Comparison of ENCODE assay signal across 9 mouse cellular contexts in genomic region chr9:21148427-21148826, GRCm38 (mm10). TPM values are rescaled to one million over a fixed set of nuclear protein-coding genes. Genes with fewer than 3 reads are reported as not detected.
DNase-seq lines count a peak whose midpoint lies in the region; ATAC-seq lines count a peak whose summit lies in the region.
"Had no signal": no experiment of that assay in that cellular context is flagged by ENCODE, and none has a peak within 500 bp of the region (broad histone marks: within the 10 kb centered on the region; RNA-seq: fewer than 3 reads in every experiment).

No protein-coding gene starts in this region.

- no peaks in the 10 kb centered on the region for H3K27me3 ChIP-seq in megakaryocyte, embryonic 14.5 days (replicated peaks)
- peaks cover 5% of the 10 kb centered on the region; the same call in 1 of the 2 replicates for H3K27me3 ChIP-seq in forebrain, embryonic 13.5 days
- H3K27me3 ChIP-seq in limb, embryonic 15.5 days, result no peaks in the 10 kb centered on the region
- H3K27me3 ChIP-seq in stomach, embryonic 16.5 days (ENCODE audit: control insufficient read depth, insufficient read depth, low read length), result no peaks in the 10 kb centered on the region

- ATAC-seq in megakaryocyte, adult 5-6 weeks (ENCODE audit: poor library complexity, severe bottlenecking), result no peak
- ATAC-seq in forebrain, embryonic 13.5 days, result no peak
- no peak for ATAC-seq in limb, embryonic 15.5 days (ENCODE audit: insufficient number of reproducible peaks, low FRiP score, low TSS enrichment, low read depth)
- no peak for ATAC-seq in stomach, embryonic 16.5 days (ENCODE audit: insufficient read depth, low FRiP score)

- H3K4me1 ChIP-seq in megakaryocyte, embryonic 14.5 days, result peaks cover 68% of the 10 kb centered on the region
- H3K4me1 ChIP-seq in forebrain, embryonic 13.5 days, result peaks cover 39% of the 10 kb centered on the region
- H3K4me1 ChIP-seq in limb, embryonic 15.5 days, result peaks cover 49% of the 10 kb centered on the region
- peaks cover 41% of the 10 kb centered on the region for H3K4me1 ChIP-seq in stomach, embryonic 16.5 days (ENCODE audit: control insufficient read depth, insufficient read depth, low read length)

- no peaks in the 10 kb centered on the region for H3K9me3 ChIP-seq in megakaryocyte, embryonic 14.5 days
- H3K9me3 ChIP-seq in forebrain, embryonic 13.5 days (replicated peaks), result no peaks in the 10 kb centered on the region
- H3K9me3 ChIP-seq in limb, embryonic 15.5 days, result no peaks in the 10 kb centered on the region
- no peaks in the 10 kb centered on the region for H3K9me3 ChIP-seq in stomach, embryonic 16.5 days (replicated peaks; ENCODE audit: control insufficient read depth, low read length)

- peak overlapping the region; percentile 94 for H3K4me2 ChIP-seq in forebrain, embryonic 13.5 days
- peak overlapping the region; percentile 73 for H3K4me2 ChIP-seq in limb, embryonic 15.5 days
- H3K4me2 ChIP-seq in stomach, embryonic 16.5 days (ENCODE audit: low read depth, low read length), result peak overlapping the region; percentile 99

- H3K36me3 ChIP-seq in megakaryocyte, embryonic 14.5 days (replicated peaks; ENCODE audit: low read length), result peaks cover 49% of the 10 kb centered on the region
- peaks cover 40% of the 10 kb centered on the region for H3K36me3 ChIP-seq in forebrain, embryonic 13.5 days (ENCODE audit: poor library complexity, severe bottlenecking)
- peaks cover 37% of the 10 kb centered on the region for H3K36me3 ChIP-seq in limb, embryonic 15.5 days
- peaks cover 11% of the 10 kb centered on the region for H3K36me3 ChIP-seq in stomach, embryonic 16.5 days (ENCODE audit: control insufficient read depth, insufficient read depth, low read length)

- H3K4me3 ChIP-seq in megakaryocyte, embryonic 14.5 days (replicated peaks), result peak overlapping the region; percentile 100
- peak overlapping the region; percentile 91 for H3K4me3 ChIP-seq in forebrain, embryonic 13.5 days
- H3K4me3 ChIP-seq in limb, embryonic 15.5 days, result peak overlapping the region; percentile 83
- H3K4me3 ChIP-seq in stomach, embryonic 16.5 days (replicated peaks; ENCODE audit: low read length), result peak overlapping the region; percentile 97

- H3K27ac ChIP-seq in forebrain, embryonic 13.5 days, result no peak overlapping the region
- H3K27ac ChIP-seq in limb, embryonic 15.5 days, result no peak overlapping the region
- no peak overlapping the region; the same call in 1 of the 2 replicates for H3K27ac ChIP-seq in stomach, embryonic 16.5 days (ENCODE audit: low read length)

- peak overlapping the region; percentile 88 for H3K9ac ChIP-seq in forebrain, embryonic 13.5 days
- H3K9ac ChIP-seq in limb, embryonic 15.5 days, result no peak overlapping the region; the same call in 1 of the 2 replicates
- peak overlapping the region; percentile 93 for H3K9ac ChIP-seq in stomach, embryonic 16.5 days (ENCODE audit: low read length)

- DNase-seq in urinary bladder, adult 18-20 months (ENCODE audit: low spot score in 2 of 2), result no peak
- DNase-seq in adrenal gland, adult 2 months, result no peak
- DNase-seq in right cerebral cortex, postnatal 25 days, result no peak
- DNase-seq: embryo, embryonic 11 days had no signal

RNA-seq across cellular contexts. Expression of gene Cdc37, which starts 1.4 kb away (rescaled TPM):
- 62.5 and 150 TPM in 2 replicates for polyA plus RNA-seq in megakaryocyte, embryonic 14.5 days (2012; ENCODE audit: insufficient read depth, low replicate concordance)
- 39.6 and 49.0 TPM in 2 replicates for total RNA-seq in megakaryocyte, adult 5-6 weeks (2015)
- total RNA-seq in megakaryocyte, adult 5-6 weeks (2017), result 149 and 165 TPM in 2 replicates
- polyA plus RNA-seq in forebrain, embryonic 13.5 days (2015; fragmentation: Nextera tagmentation; extraction: Ambion mirVana), result 229 and 232 TPM in 2 replicates
- 298 and 326 TPM in 2 replicates for polyA plus RNA-seq in limb, embryonic 15.5 days (2015; fragmentation: Nextera tagmentation; extraction: Ambion mirVana)
- 250 TPM in 2 replicates for polyA plus RNA-seq in stomach, embryonic 16.5 days (2015; fragmentation: Nextera tagmentation; extraction: Ambion mirVana)
- total RNA-seq in adrenal gland, adult 2 months (2021), result 100 to 1,000 TPM; 179 to 202 TPM
- 58.3 and 59.0 TPM in 2 replicates for polyA plus RNA-seq in adrenal gland, adult 2 months (2012; rRNA removed)

RNA-seq across cellular contexts. Expression of gene Pde4a, which starts 17.1 kb away (rescaled TPM):
- polyA plus RNA-seq in megakaryocyte, embryonic 14.5 days (2012; ENCODE audit: insufficient read depth, low replicate concordance), result 8.2 and 26.2 TPM in 2 replicates
- 6.8 and 7.3 TPM in 2 replicates for total RNA-seq in megakaryocyte, adult 5-6 weeks (2015)
- total RNA-seq in megakaryocyte, adult 5-6 weeks (2017), result 3.0 and 3.9 TPM in 2 replicates
- 15.7 TPM in 2 replicates for polyA plus RNA-seq in forebrain, embryonic 13.5 days (2015; fragmentation: Nextera tagmentation; extraction: Ambion mirVana)
- polyA plus RNA-seq in limb, embryonic 15.5 days (2015; fragmentation: Nextera tagmentation; extraction: Ambion mirVana), result 6.1 and 6.4 TPM in 2 replicates
- polyA plus RNA-seq in stomach, embryonic 16.5 days (2015; fragmentation: Nextera tagmentation; extraction: Ambion mirVana), result 4.7 TPM in 2 replicates
- 10 to 100 TPM in 1 of 2 experiments, 1 to 10 TPM in 1; 8.8 to 17.7 TPM for total RNA-seq in adrenal gland, adult 2 months (2021)
- 13.2 and 15.6 TPM in 2 replicates for polyA plus RNA-seq in adrenal gland, adult 2 months (2012; rRNA removed)

RNA-seq across cellular contexts. Expression of gene Tyk2, which starts 17.4 kb away (rescaled TPM):
- polyA plus RNA-seq in megakaryocyte, embryonic 14.5 days (2012; ENCODE audit: insufficient read depth, low replicate concordance), result 15.5 and 17.9 TPM in 2 replicates
- 24.9 and 30.9 TPM in 2 replicates for total RNA-seq in megakaryocyte, adult 5-6 weeks (2015)
- 33.5 and 37.0 TPM in 2 replicates for total RNA-seq in megakaryocyte, adult 5-6 weeks (2017)
- 9.1 and 11.3 TPM in 2 replicates for polyA plus RNA-seq in forebrain, embryonic 13.5 days (2015; fragmentation: Nextera tagmentation; extraction: Ambion mirVana)
- 13.1 and 13.2 TPM in 2 replicates for polyA plus RNA-seq in limb, embryonic 15.5 days (2015; fragmentation: Nextera tagmentation; extraction: Ambion mirVana)
- 16.7 and 18.2 TPM in 2 replicates for polyA plus RNA-seq in stomach, embryonic 16.5 days (2015; fragmentation: Nextera tagmentation; extraction: Ambion mirVana)
- 10 to 100 TPM; 12.7 to 14.6 TPM for total RNA-seq in adrenal gland, adult 2 months (2021)
- 23.5 and 25.8 TPM in 2 replicates for polyA plus RNA-seq in adrenal gland, adult 2 months (2012; rRNA removed)

RNA-seq across cellular contexts. Expression of gene Raver1, which starts 56.6 kb away (rescaled TPM):
- 51.7 TPM in 1 of 2 replicates, not detected in the other for polyA plus RNA-seq in megakaryocyte, embryonic 14.5 days (2012; ENCODE audit: insufficient read depth, low replicate concordance)
- 36.0 and 43.0 TPM in 2 replicates for total RNA-seq in megakaryocyte, adult 5-6 weeks (2015)
- 17.1 and 22.0 TPM in 2 replicates for total RNA-seq in megakaryocyte, adult 5-6 weeks (2017)
- 41.0 and 47.5 TPM in 2 replicates for polyA plus RNA-seq in forebrain, embryonic 13.5 days (2015; fragmentation: Nextera tagmentation; extraction: Ambion mirVana)
- 49.6 and 55.0 TPM in 2 replicates for polyA plus RNA-seq in limb, embryonic 15.5 days (2015; fragmentation: Nextera tagmentation; extraction: Ambion mirVana)
- polyA plus RNA-seq in stomach, embryonic 16.5 days (2015; fragmentation: Nextera tagmentation; extraction: Ambion mirVana), result 40.3 and 40.8 TPM in 2 replicates
- 10 to 100 TPM; 50.8 to 53.4 TPM for total RNA-seq in adrenal gland, adult 2 months (2021)
- 52.8 and 76.4 TPM in 2 replicates for polyA plus RNA-seq in adrenal gland, adult 2 months (2012; rRNA removed)

RNA-seq across cellular contexts. Expression of gene Gm38431, which starts 56.6 kb away (rescaled TPM):
- 128 and 518 TPM in 2 replicates for polyA plus RNA-seq in megakaryocyte, embryonic 14.5 days (2012; ENCODE audit: insufficient read depth, low replicate concordance)
- total RNA-seq in megakaryocyte, adult 5-6 weeks (2015), result 43.4 and 44.9 TPM in 2 replicates
- 3.8 and 5.1 TPM in 2 replicates for total RNA-seq in megakaryocyte, adult 5-6 weeks (2017)
- 1.5 and 2.1 TPM in 2 replicates for polyA plus RNA-seq in forebrain, embryonic 13.5 days (2015; fragmentation: Nextera tagmentation; extraction: Ambion mirVana)
- polyA plus RNA-seq in limb, embryonic 15.5 days (2015; fragmentation: Nextera tagmentation; extraction: Ambion mirVana), result 1.2 and 1.6 TPM in 2 replicates
- polyA plus RNA-seq in stomach, embryonic 16.5 days (2015; fragmentation: Nextera tagmentation; extraction: Ambion mirVana), result 1.2 and 2.1 TPM in 2 replicates
- total RNA-seq in adrenal gland, adult 2 months (2021), result 1 to 10 TPM in 1 of 2 experiments, under 1 TPM in 1; 0.90 to 2.5 TPM
- polyA plus RNA-seq in adrenal gland, adult 2 months (2012; rRNA removed), result 68.5 and 74.0 TPM in 2 replicates
